Mouse (Mus musculus): ENCODE results near the gene Dhtkd1. TPM values are rescaled to one million over a fixed set of nuclear protein-coding genes. Genes with fewer than 3 reads are reported as not detected.

The Dhtkd1 gene
- total RNA-seq, 2 experiments from 2014 or later: 2.3 to 3.0 TPM

Other genes with a start within 250 kb of the Dhtkd1 start
- gene Camk1d, start 228.3 kb downstream of the Dhtkd1 start, total RNA-seq (2021): 10 to 100 TPM; 12.6 to 15.2 TPM
- gene Nudt5, start 97.8 kb downstream of the Dhtkd1 start, total RNA-seq (2021): 10 to 100 TPM; 33.1 to 34.5 TPM
- 100 to 1,000 TPM in 1 of 2 experiments, 10 to 100 TPM in 1; 93.8 to 111 TPM for gene Cdc123, start 97.6 kb downstream of the Dhtkd1 start, total RNA-seq (2021)
- gene Gm13199, start 79.9 kb downstream of the Dhtkd1 start, total RNA-seq (2021): under 1 TPM in 1 of 2 experiments, not detected in 1; 0.47 TPM
- 10 to 100 TPM; 28.8 to 29.0 TPM for gene Sec61a2, start 47.4 kb downstream of the Dhtkd1 start, total RNA-seq (2021)
- gene Upf2, start 8.7 kb upstream of the Dhtkd1 start, total RNA-seq (2021): 10 to 100 TPM; 10.9 to 11.3 TPM
- 10 to 100 TPM; 13.3 to 15.6 TPM for gene Proser2, start 187.4 kb upstream of the Dhtkd1 start, total RNA-seq (2021)

Data from heart, postnatal 4 days (tissue).